Mouse (Mus musculus) limb, embryonic 13.5 days (tissue): ENCODE results near the gene Cyp2d34. TPM values are rescaled to one million over a fixed set of nuclear protein-coding genes. Genes with fewer than 3 reads are reported as not detected.

ENCODE experiments used
- ATAC-seq: fragments of 200-750 bp; cut with Nextera tagmentation; 2 replicates; pipeline ENCODE4 v1.8.0; 2017; ENCODE audit warnings: low read depth, moderate number of reproducible peaks, moderate TSS enrichment; ENCODE audit not compliant: low FRiP score
- H3K27ac ChIP-seq: fragments of 300-500 bp; sonication (generic); 2 replicates; pipeline ENCODE4 v1.5.1; 2015; ENCODE audit warnings: inconsistent platforms, mild to moderate bottlenecking, moderate library complexity
- H3K27me3 ChIP-seq: fragments of 300-500 bp; sonication (generic); 2 replicates; pipeline ENCODE4 v1.6.1; 2015; ENCODE audit warnings: mild to moderate bottlenecking, inconsistent platforms
- H3K36me3 ChIP-seq: fragments of 300-500 bp; sonication (generic); 2 replicates; pipeline ENCODE4 v1.6.1; 2015; ENCODE audit warnings: inconsistent platforms, mild to moderate bottlenecking, moderate library complexity
- H3K4me1 ChIP-seq: fragments of 300-500 bp; sonication (generic); 2 replicates; pipeline ENCODE4 v1.6.1; 2015; ENCODE audit warnings: inconsistent platforms
- H3K4me2 ChIP-seq: fragments of 300-500 bp; sonication (generic); replicated peaks from 2 replicates; pipeline ENCODE4 v1.6.1; 2015; ENCODE audit warnings: inconsistent platforms, mild to moderate bottlenecking, moderate library complexity
- H3K4me3 ChIP-seq: fragments of 300-500 bp; sonication (generic); 2 replicates; pipeline ENCODE4 v1.5.1; 2015; ENCODE audit warnings: moderate library complexity, mild to moderate bottlenecking, inconsistent platforms
- H3K9ac ChIP-seq: fragments of 300-500 bp; sonication (generic); 2 replicates; pipeline ENCODE4 v1.6.1; 2015; ENCODE audit warnings: mild to moderate bottlenecking, inconsistent platforms
- H3K9me3 ChIP-seq: fragments of 300-500 bp; sonication (generic); 2 replicates; pipeline ENCODE4 v1.6.1; 2016; ENCODE audit warnings: inconsistent platforms
- WGBS: fragments of 180-500 bp; shearing (Covaris S2); methylation state at CpG from one replicate; pipeline ENCODE4 v1.1.7; 2015; 5-methylcytosine and 5-hydroxymethylcytosine counted together
- polyA plus RNA-seq: library from polyadenylated mRNA; unstranded; fragments of >200 nt; fragmentation: Nextera tagmentation; extraction: Ambion mirVana; gene quantifications from 2 replicates; pipeline ENCODE4 v1.2.1, GENCODE M21; 2015

Cyp2d34 gene
- not detected in 2 replicates for polyA plus RNA-seq

DNA sequence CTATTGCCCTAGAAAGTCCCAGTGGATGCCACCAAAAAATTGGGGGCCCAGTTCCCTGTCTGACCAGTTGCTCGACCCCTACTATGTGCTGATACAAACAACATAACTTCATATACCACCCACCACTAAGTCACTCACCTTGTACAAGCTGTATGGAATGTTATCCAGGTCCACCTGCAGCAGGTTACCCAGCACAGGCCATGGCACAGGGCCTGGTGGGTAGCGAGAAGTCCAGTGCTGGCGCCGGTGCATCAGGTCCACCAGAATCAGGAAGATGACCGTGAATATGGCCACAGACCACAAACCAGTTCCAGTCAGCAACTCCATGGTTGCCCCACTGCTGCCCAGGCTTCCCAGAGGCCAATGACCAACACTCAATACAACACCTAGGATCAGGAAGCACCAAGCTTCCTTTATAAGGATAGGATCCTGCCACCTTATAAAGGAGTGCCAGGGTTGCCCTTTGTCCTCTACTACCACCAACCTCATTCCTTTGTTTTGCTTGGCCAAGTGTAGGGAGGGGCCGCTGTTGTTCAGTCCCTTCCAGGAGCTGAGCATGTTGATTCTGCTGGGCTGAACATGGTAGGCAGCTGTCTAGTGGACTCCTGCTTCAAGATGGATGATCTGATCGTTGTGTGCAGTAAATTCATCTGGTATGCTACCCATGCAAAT is at the start of gene Cyp2d34:
Gene Cyp2d34, minus strand, starts transcription at position 416 of the 672 bp plus-strand sequence.
- Histone ChIP-seq H3K27ac (no peak within 1 kb of the TSS), H3K4me1 (no peaks in the 10 kb centered on the region), H3K27me3 (no peaks in the 10 kb centered on the region), H3K36me3 (no peaks in the 10 kb centered on the region), H3K9ac (no peak within 1 kb of the TSS), H3K4me2 (no peak within 1 kb of the TSS), H3K4me3 (no peak within 1 kb of the TSS), H3K9me3 (no peaks in the 10 kb centered on the region)
- ATAC-seq, result no peak
- 87% methylated on average over 7 of the region's 7 CpGs for WGBS

GRCm38 (mm10) chr15:82656346-82656745 is 35.6 kb upstream of the Cyp2d34 start:
- no peaks in the 10 kb centered on the region for H3K36me3 ChIP-seq

GRCm38 (mm10) chr15:82644371-82644770 is 23.6 kb upstream of the Cyp2d34 start:
- Histone ChIP-seq H3K27ac (no peak overlapping the region), H3K9ac (no peak overlapping the region), H3K9me3 (no peaks in the 10 kb centered on the region), H3K4me2 (no peak overlapping the region), H3K36me3 (no peaks in the 10 kb centered on the region), H3K27me3 (no peaks in the 10 kb centered on the region), H3K4me3 (no peak overlapping the region), H3K4me1 (no peaks in the 10 kb centered on the region)
- no peak for ATAC-seq
- 76% methylated on average over 3 of the region's 3 CpGs for WGBS

More at GRCm38 (mm10) chr15:82656346-82656745, 35.6 kb upstream of the Cyp2d34 start:
- Histone ChIP-seq H3K4me3 (no peak overlapping the region), H3K4me2 (no peak overlapping the region), H3K27ac (no peak overlapping the region), H3K27me3 (no peaks in the 10 kb centered on the region), H3K9me3 (no peaks in the 10 kb centered on the region), H3K9ac (no peak overlapping the region), H3K4me1 (no peaks in the 10 kb centered on the region)
- 88% methylated on average over 2 of the region's 2 CpGs for WGBS
- ATAC-seq, result no peak

- Histone ChIP-seq H3K4me2 (no peak overlapping the region), H3K9me3 (no peaks in the 10 kb centered on the region), H3K4me3 (no peak overlapping the region), H3K4me1 (no peaks in the 10 kb centered on the region), H3K27ac (no peak overlapping the region), H3K27me3 (no peaks in the 10 kb centered on the region), H3K36me3 (no peaks in the 10 kb centered on the region), H3K9ac (no peak overlapping the region)
- no peak for ATAC-seq
- 92% methylated on average over 5 of the region's 5 CpGs for WGBS
These were observed 23.0 kb upstream of the Cyp2d34 start for GRCm38 (mm10) chr15:82643771-82644170.

GRCm38 (mm10) chr15:82642771-82643170 is 22.0 kb upstream of the Cyp2d34 start:
- 80% methylated on average over 3 of the region's 3 CpGs for WGBS
- Histone ChIP-seq H3K4me2 (no peak overlapping the region), H3K27ac (no peak overlapping the region), H3K4me1 (no peaks in the 10 kb centered on the region), H3K9ac (no peak overlapping the region), H3K27me3 (no peaks in the 10 kb centered on the region), H3K4me3 (no peak overlapping the region), H3K9me3 (no peaks in the 10 kb centered on the region), H3K36me3 (no peaks in the 10 kb centered on the region)
- no peak for ATAC-seq

DNA sequence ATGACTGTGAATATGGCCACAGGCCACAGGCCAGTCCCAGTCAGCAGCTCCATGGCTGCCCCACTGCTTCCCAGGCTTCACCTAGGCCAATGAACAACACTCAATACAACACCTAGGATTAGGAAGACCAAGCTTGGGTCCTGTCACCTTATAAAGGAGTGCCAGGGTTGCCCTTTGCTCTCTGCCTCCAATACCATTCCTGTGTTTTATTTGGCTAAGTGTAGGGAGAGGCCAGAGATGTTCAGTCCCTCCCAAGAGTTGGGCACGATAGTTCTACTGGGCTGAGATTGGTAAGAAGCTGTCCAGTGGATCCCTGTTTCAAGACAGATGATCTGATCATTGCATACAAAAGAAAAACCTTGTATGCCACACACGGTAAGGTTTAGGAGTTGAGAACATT is 21.2 kb upstream of the Cyp2d34 start:
- Histone ChIP-seq H3K36me3 (no peaks in the 10 kb centered on the region), H3K9me3 (no peaks in the 10 kb centered on the region), H3K27ac (no peak overlapping the region), H3K27me3 (no peaks in the 10 kb centered on the region), H3K4me1 (no peaks in the 10 kb centered on the region), H3K9ac (no peak overlapping the region), H3K4me2 (no peak overlapping the region), H3K4me3 (no peak overlapping the region)
- ATAC-seq, result no peak
- WGBS, result 78% methylated on average over 2 of the region's 2 CpGs

GRCm38 (mm10) chr15:82641390-82641789 is 20.6 kb upstream of the Cyp2d34 start:
- WGBS, result 90% methylated on average over 5 of the region's 5 CpGs
- no peaks in the 10 kb centered on the region for H3K4me1 ChIP-seq
- no peak overlapping the region for H3K4me3 ChIP-seq
- no peak overlapping the region for H3K9ac ChIP-seq
- no peaks in the 10 kb centered on the region for H3K27me3 ChIP-seq
- no peak overlapping the region for H3K4me2 ChIP-seq
- H3K27ac ChIP-seq, result no peak overlapping the region
- H3K9me3 ChIP-seq, result no peaks in the 10 kb centered on the region
- no peak for ATAC-seq
- no peaks in the 10 kb centered on the region for H3K36me3 ChIP-seq

GRCm38 (mm10) chr15:82640201-82640600 is 19.5 kb upstream of the Cyp2d34 start:
- no peak overlapping the region for H3K4me3 ChIP-seq
- no peak overlapping the region for H3K27ac ChIP-seq
- no peaks in the 10 kb centered on the region for H3K36me3 ChIP-seq
- ATAC-seq, result no peak
- no peak overlapping the region for H3K9ac ChIP-seq
- H3K27me3 ChIP-seq, result no peaks in the 10 kb centered on the region
- no peak overlapping the region for H3K4me2 ChIP-seq
- WGBS, result 89% methylated on average over 7 of the region's 7 CpGs
- no peaks in the 10 kb centered on the region for H3K4me1 ChIP-seq
- H3K9me3 ChIP-seq, result no peaks in the 10 kb centered on the region

- no peak overlapping the region for H3K27ac ChIP-seq
- 78% methylated on average over 14 of the region's 14 CpGs for WGBS
- H3K9me3 ChIP-seq, result no peaks in the 10 kb centered on the region
- H3K4me3 ChIP-seq, result no peak overlapping the region
- H3K36me3 ChIP-seq, result no peaks in the 10 kb centered on the region
- no peak overlapping the region for H3K4me2 ChIP-seq
- H3K4me1 ChIP-seq, result no peaks in the 10 kb centered on the region
- no peak for ATAC-seq
- no peaks in the 10 kb centered on the region for H3K27me3 ChIP-seq
- no peak overlapping the region for H3K9ac ChIP-seq
These were observed 16.7 kb upstream of the Cyp2d34 start for GRCm38 (mm10) chr15:82637130-82638075.

DNA sequence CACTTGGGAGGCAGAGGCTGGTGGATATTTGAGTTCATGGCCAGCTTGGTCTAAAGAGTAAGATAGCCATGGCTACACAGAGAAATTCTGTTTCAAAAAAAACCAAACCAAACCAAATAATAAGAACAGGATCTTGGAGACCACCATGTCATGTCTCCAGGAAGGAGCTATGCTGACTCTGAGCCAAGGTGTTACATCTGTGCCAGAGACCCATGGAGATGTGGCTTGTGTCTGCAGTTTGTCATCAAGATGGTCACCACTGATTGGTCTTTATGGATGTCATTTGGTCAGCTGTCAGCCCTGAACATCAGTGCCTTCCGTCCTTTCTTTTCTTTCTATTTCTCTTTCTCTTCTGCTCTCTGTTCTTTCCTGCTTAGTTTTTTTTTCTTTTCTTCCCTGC is 14.2 kb upstream of the Cyp2d34 start:
- Histone ChIP-seq H3K27me3 (no peaks in the 10 kb centered on the region), H3K27ac (no peak overlapping the region), H3K4me2 (no peak overlapping the region), H3K9me3 (no peaks in the 10 kb centered on the region), H3K4me1 (no peaks in the 10 kb centered on the region), H3K36me3 (no peaks in the 10 kb centered on the region), H3K4me3 (no peak overlapping the region), H3K9ac (no peak overlapping the region)
- WGBS, result 81% methylated on average over 1 of the region's 1 CpGs
- ATAC-seq, result no peak

DNA sequence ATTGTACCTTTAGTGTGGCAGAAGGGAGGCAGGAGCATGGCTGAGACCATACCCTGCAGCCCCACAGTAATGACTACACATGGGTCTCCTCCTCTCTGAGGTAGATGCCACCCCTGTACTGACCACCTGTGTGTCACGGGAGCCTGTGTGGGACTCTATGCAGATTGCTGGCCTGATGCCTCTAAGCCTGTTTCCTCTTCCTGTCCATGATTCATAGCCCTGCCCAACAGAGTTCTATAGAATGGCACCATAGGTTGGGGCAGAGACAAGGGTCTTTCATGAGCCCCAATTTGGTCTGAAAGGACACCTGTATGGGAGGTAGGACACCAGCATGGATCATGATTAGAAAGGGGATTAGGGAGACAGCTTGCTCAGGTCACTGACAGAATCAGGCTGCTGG is 1.2 kb upstream of the Cyp2d34 start:
- H3K9me3 ChIP-seq, result no peaks in the 10 kb centered on the region
- no peak overlapping the region for H3K9ac ChIP-seq
- no peak for ATAC-seq
- no peak overlapping the region for H3K4me2 ChIP-seq
- no peak overlapping the region for H3K4me3 ChIP-seq
- no peaks in the 10 kb centered on the region for H3K36me3 ChIP-seq
- H3K4me1 ChIP-seq, result no peaks in the 10 kb centered on the region
- WGBS, result 79% methylated on average over 1 of the region's 1 CpGs
- no peak overlapping the region for H3K27ac ChIP-seq
- no peaks in the 10 kb centered on the region for H3K27me3 ChIP-seq

- H3K4me3 ChIP-seq, result no peak overlapping the region
- no peaks in the 10 kb centered on the region for H3K36me3 ChIP-seq
- no peaks in the 10 kb centered on the region for H3K9me3 ChIP-seq
- H3K4me1 ChIP-seq, result no peaks in the 10 kb centered on the region
- H3K27ac ChIP-seq, result no peak overlapping the region
- 90% methylated on average over 9 of the region's 9 CpGs for WGBS
- ATAC-seq, result no peak
- H3K27me3 ChIP-seq, result no peaks in the 10 kb centered on the region
- no peak overlapping the region for H3K4me2 ChIP-seq
- no peak overlapping the region for H3K9ac ChIP-seq
These were observed 2.3 kb downstream of the Cyp2d34 start for GRCm38 (mm10) chr15:82618362-82619020.
